Mouse (Mus musculus) thymus, postnatal 10 days (tissue): ENCODE results near the gene Plppr1.
"Not testable (repeated sequence)": the region's sequence is repeated elsewhere in the genome, so short reads cannot be mapped to it uniquely, and the experiment has no call there.

Source experiments
- DNase-seq, 2 experiments: peaks; one replicate each; pipeline ENCODE4 v3.0.0; 2021; ENCODE audit warnings: low spot score in 2 of 2

The Plppr1 gene

GRCm38 (mm10) chr4:49232206-49233031 is 173.3 kb downstream of the Plppr1 start:
- DNase-seq, result no peak

GRCm38 (mm10) chr4:49233032-49233406 is 173.9 kb downstream of the Plppr1 start:
- DNase-seq, result no peak

GRCm38 (mm10) chr4:49238111-49238510 is 179.0 kb downstream of the Plppr1 start:
- no peak for DNase-seq

- no peak for DNase-seq
Measured at GRCm38 (mm10) chr4:49239451-49239850, 180.4 kb downstream of the Plppr1 start.

GRCm38 (mm10) chr4:49244791-49245190 is 185.7 kb downstream of the Plppr1 start:
- DNase-seq, result no peak

- no peak for DNase-seq
Measured at GRCm38 (mm10) chr4:49245274-49245673, 186.2 kb downstream of the Plppr1 start.

GRCm38 (mm10) chr4:49251262-49251661 is 192.2 kb downstream of the Plppr1 start:
- DNase-seq, result no peak

- no peak for DNase-seq
Measured at GRCm38 (mm10) chr4:49252169-49252568, 193.1 kb downstream of the Plppr1 start.

GRCm38 (mm10) chr4:49278515-49278914 is 219.4 kb downstream of the Plppr1 start:
- no peak for DNase-seq

- DNase-seq, result no peak
Measured at GRCm38 (mm10) chr4:49284692-49285291, 225.7 kb downstream of the Plppr1 start.

- DNase-seq, result no peak
Measured at GRCm38 (mm10) chr4:49285340-49286196, 226.5 kb downstream of the Plppr1 start.

- no peak for DNase-seq
Measured at GRCm38 (mm10) chr4:49286197-49286492, 227.1 kb downstream of the Plppr1 start.

GRCm38 (mm10) chr4:49296434-49296833 is 237.4 kb downstream of the Plppr1 start:
- no peak for DNase-seq

GRCm38 (mm10) chr4:49299576-49299975 is 240.5 kb downstream of the Plppr1 start:
- DNase-seq, result no peak

- DNase-seq, result no peak
Measured at GRCm38 (mm10) chr4:49321903-49322635, 263.0 kb downstream of the Plppr1 start.

- not testable (repeated sequence) for DNase-seq
Measured at GRCm38 (mm10) chr4:49337949-49338348, 278.9 kb downstream of the Plppr1 start.

GRCm38 (mm10) chr4:49340091-49340490 is 281.0 kb downstream of the Plppr1 start:
- DNase-seq, result not testable (repeated sequence)

GRCm38 (mm10) chr4:49348001-49348400 is 288.9 kb downstream of the Plppr1 start:
- DNase-seq, result not testable (repeated sequence)

GRCm38 (mm10) chr4:49348677-49349076 is 289.6 kb downstream of the Plppr1 start:
- no peak for DNase-seq

- no peak for DNase-seq
Measured at GRCm38 (mm10) chr4:49350470-49350869, 291.4 kb downstream of the Plppr1 start.

- no peak for DNase-seq
Measured at GRCm38 (mm10) chr4:49357097-49357496, 298.0 kb downstream of the Plppr1 start.

- not testable (repeated sequence) for DNase-seq
Measured at GRCm38 (mm10) chr4:49368046-49368445, 309.0 kb downstream of the Plppr1 start.
